Mouse (Mus musculus) forebrain, embryonic 16.5 days (tissue): Measurements from ENCODE around the gene Hmg20a. TPM values are rescaled to one million over a fixed set of nuclear protein-coding genes. Genes with fewer than 3 reads are reported as not detected.
A peak's percentile ranks its signal among the peaks of the same experiment; 100 is the strongest.

Experiments
- ATAC-seq: fragments of 200-750 bp; cut with Nextera tagmentation; 2 replicates; pipeline ENCODE4 v1.8.0; 2017; ENCODE audit warnings: mild to moderate bottlenecking, moderate library complexity
- H3K27ac ChIP-seq: fragments of 300-500 bp; sonication (generic); 2 replicates; pipeline ENCODE4 v1.5.1; 2014; ENCODE audit warnings: low read length, control low read depth
- H3K27me3 ChIP-seq: fragments of 300-500 bp; sonication (generic); replicated peaks from 2 replicates; pipeline ENCODE4 v1.6.1; 2014; ENCODE audit warnings: low read length; ENCODE audit not compliant: control insufficient read depth, insufficient read depth
- H3K36me3 ChIP-seq: fragments of 300-500 bp; sonication (generic); 2 replicates; pipeline ENCODE4 v1.6.1; 2014; ENCODE audit not compliant: control insufficient read depth, insufficient read depth
- H3K4me1 ChIP-seq: fragments of 300-500 bp; sonication (generic); replicated peaks from 2 replicates; pipeline ENCODE4 v1.6.1; 2014; ENCODE audit warnings: low read length; ENCODE audit not compliant: control insufficient read depth, insufficient read depth
- H3K4me2 ChIP-seq: fragments of 300-500 bp; sonication (generic); 2 replicates; pipeline ENCODE4 v1.6.1; 2014; ENCODE audit warnings: mild to moderate bottlenecking, low read length, control low read depth
- H3K4me3 ChIP-seq: fragments of 300-500 bp; sonication (generic); replicated peaks from 2 replicates; pipeline ENCODE4 v1.5.1; 2014; ENCODE audit warnings: mild to moderate bottlenecking, low read length, control low read depth
- H3K9ac ChIP-seq: fragments of 300-500 bp; sonication (generic); replicated peaks from 2 replicates; pipeline ENCODE4 v1.6.1; 2014; ENCODE audit warnings: low read depth, low read length, control low read depth
- H3K9me3 ChIP-seq: fragments of 300-500 bp; sonication (generic); 2 replicates; pipeline ENCODE4 v1.6.1; 2016; ENCODE audit warnings: low read length; ENCODE audit not compliant: control insufficient read depth
- WGBS: fragments of 180-500 bp; shearing (Covaris S2); extraction: QIAGEN DNeasy Blood & Tissue Kit; methylation state at CpG from one replicate; pipeline ENCODE4 v1.1.7; 2014; 5-methylcytosine and 5-hydroxymethylcytosine counted together
- polyA plus RNA-seq: library from polyadenylated mRNA; unstranded; fragments of >200 nt; fragmentation: Nextera tagmentation; extraction: Ambion mirVana; gene quantifications from 2 replicates; pipeline ENCODE4 v1.2.1, GENCODE M21; 2015

The Hmg20a gene
- polyA plus RNA-seq = 95.4 and 97.4 TPM in 2 replicates

GRCm38 (mm10) chr9:56417948-56418737 is at the start of gene Hmg20a, which contains the start of gene Peak1:
TSS of gene Hmg20a (plus strand) at chr9:56418609.
TSS of gene Peak1 (minus strand) at chr9:56418067.
- peak; percentile 96 for ATAC-seq
- peaks cover 34% of the 10 kb centered on the region for H3K4me1 ChIP-seq

DNA sequence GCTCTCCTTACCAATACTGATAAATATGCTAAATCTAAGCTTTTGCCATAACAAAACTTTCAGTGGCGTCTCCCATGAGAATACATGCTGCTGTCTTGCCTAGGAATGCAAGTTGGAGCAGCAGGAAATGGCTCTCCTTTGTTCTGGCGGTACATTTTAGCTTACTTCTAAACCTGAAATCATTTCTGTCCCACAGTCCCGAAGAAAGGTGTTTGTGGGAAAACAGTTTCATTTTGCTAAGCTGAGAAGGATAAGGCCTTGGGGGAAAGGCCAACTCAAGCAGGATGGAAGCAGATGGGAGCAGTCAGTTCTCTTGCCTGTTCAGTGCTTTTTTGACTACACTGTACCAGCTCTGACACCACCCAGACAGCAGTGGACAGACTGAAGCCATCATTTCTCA is 49.6 kb upstream of the Hmg20a start:
- 72% methylated on average over 3 of the region's 3 CpGs for WGBS
- Histone ChIP-seq H3K4me3 (no peak overlapping the region), H3K27me3 (no peaks in the 10 kb centered on the region)

More at GRCm38 (mm10) chr9:56417948-56418737, at the start of gene Hmg20a, which contains the start of gene Peak1:
- Histone ChIP-seq H3K4me3 (peak within 1 kb of the TSS; percentile 78), H3K27me3 (no peaks in the 10 kb centered on the region), H3K4me2 (peak within 1 kb of the TSS; percentile 87), H3K36me3 (no peaks in the 10 kb centered on the region), H3K27ac (peak within 1 kb of the TSS; percentile 98), H3K9ac (peak within 1 kb of the TSS; percentile 86), H3K9me3 (no peaks in the 10 kb centered on the region)
- under 1% methylated on average over 58 of the region's 59 CpGs for WGBS

DNA sequence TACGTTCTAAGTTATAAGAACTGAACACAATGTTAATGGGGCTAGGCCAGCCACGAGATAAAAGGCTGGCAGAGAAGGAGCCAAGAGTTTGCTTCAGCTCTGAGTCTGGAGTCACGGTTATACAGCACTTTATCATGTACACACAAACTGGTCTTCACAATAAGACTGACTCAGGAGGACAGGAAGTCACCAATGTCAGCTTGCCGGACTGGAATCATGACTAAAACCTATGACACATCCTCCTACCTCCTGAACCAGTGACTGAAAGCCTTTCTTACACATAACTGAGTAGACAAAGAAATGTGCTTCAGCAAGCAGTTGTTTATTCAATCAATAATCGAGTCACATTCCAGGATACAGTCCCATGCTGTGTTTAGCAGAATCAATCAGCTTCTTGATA is 47.7 kb upstream of the Hmg20a start:
- 55% methylated on average over 5 of the region's 5 CpGs for WGBS
- H3K4me1 ChIP-seq = no peaks in the 10 kb centered on the region
- ATAC-seq = no peak

More for the DNA sequence above, 49.6 kb upstream of the Hmg20a start:
- H3K4me1 ChIP-seq = no peaks in the 10 kb centered on the region
- no peaks in the 10 kb centered on the region for H3K9me3 ChIP-seq
- H3K4me2 ChIP-seq = no peak overlapping the region
- no peaks in the 10 kb centered on the region for H3K36me3 ChIP-seq
- H3K27ac ChIP-seq = no peak overlapping the region
- ATAC-seq = no peak
- no peak overlapping the region for H3K9ac ChIP-seq

GRCm38 (mm10) chr9:56374401-56374800 is 44.0 kb upstream of the Hmg20a start:
- Histone ChIP-seq H3K36me3 (no peaks in the 10 kb centered on the region), H3K27ac (no peak overlapping the region), H3K4me1 (no peaks in the 10 kb centered on the region), H3K4me3 (no peak overlapping the region), H3K4me2 (no peak overlapping the region), H3K9ac (no peak overlapping the region), H3K9me3 (no peaks in the 10 kb centered on the region), H3K27me3 (no peaks in the 10 kb centered on the region)
- WGBS = 75% methylated on average over 4 of the region's 4 CpGs
- no peak for ATAC-seq

More for the DNA sequence above, 47.7 kb upstream of the Hmg20a start:
- Histone ChIP-seq H3K36me3 (no peaks in the 10 kb centered on the region), H3K4me2 (no peak overlapping the region), H3K9me3 (no peaks in the 10 kb centered on the region), H3K27me3 (no peaks in the 10 kb centered on the region), H3K4me3 (no peak overlapping the region), H3K27ac (no peak overlapping the region), H3K9ac (no peak overlapping the region)

- H3K27ac ChIP-seq = no peak overlapping the region; the same call in 1 of the 2 replicates
- 33% methylated on average over 1 of the region's 1 CpGs for WGBS
Observed at GRCm38 (mm10) chr9:56382786-56383185, 35.6 kb upstream of the Hmg20a start.

DNA sequence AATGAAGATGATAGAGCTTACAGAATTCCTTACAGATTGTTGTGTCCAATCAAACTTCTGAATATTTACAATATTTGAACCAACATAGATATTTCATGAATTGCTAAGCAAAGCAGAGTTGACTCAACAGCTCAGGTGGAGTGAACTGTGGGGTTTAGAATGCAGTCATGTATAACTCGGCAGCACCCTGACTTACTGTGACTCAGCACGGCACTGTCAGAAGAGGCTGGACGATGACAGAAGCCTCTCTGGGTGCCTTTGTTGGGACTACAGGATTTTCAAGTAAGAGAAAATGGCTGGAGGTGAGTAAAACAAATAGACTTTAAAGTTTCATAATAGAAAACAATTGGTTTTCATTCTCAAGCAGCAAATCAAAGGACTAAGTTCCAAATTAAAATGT is 25.6 kb upstream of the Hmg20a start:
- H3K27me3 ChIP-seq = no peaks in the 10 kb centered on the region
- H3K9me3 ChIP-seq = no peaks in the 10 kb centered on the region
- 83% methylated on average over 3 of the region's 3 CpGs for WGBS
- no peaks in the 10 kb centered on the region for H3K4me1 ChIP-seq
- ATAC-seq = no peak
- H3K27ac ChIP-seq = no peak overlapping the region
- no peak overlapping the region for H3K4me2 ChIP-seq
- H3K4me3 ChIP-seq = no peak overlapping the region
- no peak overlapping the region for H3K9ac ChIP-seq
- no peaks in the 10 kb centered on the region for H3K36me3 ChIP-seq

More at GRCm38 (mm10) chr9:56382786-56383185, 35.6 kb upstream of the Hmg20a start:
- no peaks in the 10 kb centered on the region for H3K9me3 ChIP-seq
- peak; percentile 67 for ATAC-seq
- H3K4me1 ChIP-seq = no peaks in the 10 kb centered on the region
- no peak overlapping the region for H3K4me2 ChIP-seq
- H3K4me3 ChIP-seq = no peak overlapping the region
- H3K27me3 ChIP-seq = no peaks in the 10 kb centered on the region
- H3K36me3 ChIP-seq = no peaks in the 10 kb centered on the region
- H3K9ac ChIP-seq = no peak overlapping the region

GRCm38 (mm10) chr9:56396306-56396705 is 22.1 kb upstream of the Hmg20a start:
- WGBS = 67% methylated on average over 1 of the region's 1 CpGs
- no peak for ATAC-seq
- Histone ChIP-seq H3K4me2 (no peak overlapping the region), H3K27ac (no peak overlapping the region), H3K9me3 (no peaks in the 10 kb centered on the region), H3K4me1 (no peaks in the 10 kb centered on the region), H3K9ac (no peak overlapping the region), H3K36me3 (no peaks in the 10 kb centered on the region), H3K27me3 (no peaks in the 10 kb centered on the region), H3K4me3 (no peak overlapping the region)

DNA sequence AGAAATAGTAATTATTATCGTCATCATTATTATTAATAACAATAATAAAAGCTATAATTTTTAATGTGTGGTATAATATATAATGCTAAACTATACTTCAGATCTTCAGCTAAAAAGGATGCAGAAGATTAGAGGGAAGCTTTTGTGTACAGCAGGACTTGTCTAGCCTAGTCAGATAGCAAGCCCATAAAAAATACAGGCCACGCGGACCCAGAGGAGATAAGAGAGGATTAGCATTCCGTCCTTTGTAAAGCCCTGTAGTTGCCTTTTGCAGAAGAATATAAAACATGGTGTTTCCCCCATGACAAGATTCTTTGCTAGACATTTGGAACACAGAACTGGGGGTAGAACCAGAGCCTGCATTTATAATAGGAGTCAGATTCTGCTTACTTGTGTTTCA is 13.8 kb upstream of the Hmg20a start:
- H3K9ac ChIP-seq = no peak overlapping the region

GRCm38 (mm10) chr9:56409928-56410327 is 8.5 kb upstream of the Hmg20a start:
- Histone ChIP-seq H3K4me3 (no peak overlapping the region), H3K9ac (no peak overlapping the region), H3K4me1 (no peaks in the 10 kb centered on the region), H3K36me3 (no peaks in the 10 kb centered on the region), H3K27me3 (no peaks in the 10 kb centered on the region), H3K4me2 (no peak overlapping the region), H3K27ac (no peak overlapping the region), H3K9me3 (no peaks in the 10 kb centered on the region)
- no peak for ATAC-seq
- 89% methylated on average over 2 of the region's 2 CpGs for WGBS

More for the DNA sequence above, 13.8 kb upstream of the Hmg20a start:
- Histone ChIP-seq H3K36me3 (no peaks in the 10 kb centered on the region), H3K4me3 (no peak overlapping the region), H3K4me1 (no peaks in the 10 kb centered on the region), H3K27me3 (no peaks in the 10 kb centered on the region), H3K27ac (no peak overlapping the region), H3K4me2 (no peak overlapping the region), H3K9me3 (no peaks in the 10 kb centered on the region)
- no peak for ATAC-seq
- WGBS = 60% methylated on average over 4 of the region's 4 CpGs
